Mouse (Mus musculus): ENCODE measurements around the gene Has1. TPM values are rescaled to one million over a fixed set of nuclear protein-coding genes. Genes with fewer than 3 reads are reported as not detected.

Gene Has1
- polyA plus RNA-seq, 1 experiment from 2014 or later = 1.4 TPM

- Histone ChIP-seq H3K4me1 (peaks cover 39% of the 10 kb centered on the region), H3K4me3 (replicated peaks) (peak overlapping the region; percentile 82), H3K27me3 (replicated peaks) (no peaks in the 10 kb centered on the region), H3K36me3 (no peaks in the 10 kb centered on the region; the same call in 1 of the 2 replicates), H3K9ac (replicated peaks) (peak overlapping the region; percentile 95), H3K27ac (replicated peaks) (peak overlapping the region; percentile 100), H3K9me3 (replicated peaks) (no peaks in the 10 kb centered on the region), H3K4me2 (peak overlapping the region; percentile 89)
- WGBS = 0% methylated on average over 13 of the region's 13 CpGs
- peak; percentile 20 for ATAC-seq (ENCODE audit: low FRiP score)
Measured at GRCm38 (mm10) chr17:17827658-17828190, 27.3 kb downstream of the Has1 start.

- Histone ChIP-seq H3K36me3 (no peaks in the 10 kb centered on the region; the same call in 1 of the 2 replicates), H3K4me2 (peak within 1 kb of the TSS; percentile 89), H3K27me3 (replicated peaks) (no peaks in the 10 kb centered on the region), H3K9ac (replicated peaks) (peak within 1 kb of the TSS; percentile 95), H3K4me3 (replicated peaks) (peak within 1 kb of the TSS; percentile 82), H3K27ac (replicated peaks) (peak within 1 kb of the TSS; percentile 100), H3K4me1 (peaks cover 32% of the 10 kb centered on the region), H3K9me3 (replicated peaks) (no peaks in the 10 kb centered on the region)
- WGBS = 0% methylated on average over 38 of the region's 42 CpGs
- ATAC-seq (ENCODE audit: low FRiP score) = peak; percentile 86
Measured at GRCm38 (mm10) chr17:17826751-17827657, 28.0 kb downstream of the Has1 start, which contains the start of gene Spaca6. Spaca6 (plus strand) TSS chr17:17827158.

GRCm38 (mm10) chr17:17825921-17826591 is 28.9 kb downstream of the Has1 start:
- peak; percentile 68 for ATAC-seq (ENCODE audit: low FRiP score)
- Histone ChIP-seq H3K36me3 (no peaks in the 10 kb centered on the region), H3K9me3 (replicated peaks) (no peaks in the 10 kb centered on the region), H3K4me1 (peaks cover 23% of the 10 kb centered on the region), H3K27ac (replicated peaks) (peak overlapping the region; percentile 100), H3K4me2 (peak overlapping the region; percentile 89), H3K9ac (replicated peaks) (peak overlapping the region; percentile 95), H3K27me3 (replicated peaks) (no peaks in the 10 kb centered on the region), H3K4me3 (replicated peaks) (peak overlapping the region; percentile 82)
- WGBS = under 1% methylated on average over 20 of the region's 22 CpGs

- Histone ChIP-seq H3K9ac (replicated peaks) (no peak overlapping the region), H3K36me3 (no peaks in the 10 kb centered on the region), H3K4me3 (replicated peaks) (no peak overlapping the region), H3K27me3 (replicated peaks) (no peaks in the 10 kb centered on the region), H3K9me3 (replicated peaks) (no peaks in the 10 kb centered on the region), H3K4me1 (peaks cover 5% of the 10 kb centered on the region), H3K27ac (replicated peaks) (no peak overlapping the region), H3K4me2 (no peak overlapping the region)
- WGBS = 89% methylated on average over 6 of the region's 6 CpGs
- ATAC-seq (ENCODE audit: low FRiP score) = no peak
Measured at GRCm38 (mm10) chr17:17823612-17824336, 31.2 kb downstream of the Has1 start.

- 51% methylated on average over 2 of the region's 2 CpGs for WGBS
- Histone ChIP-seq H3K4me3 (replicated peaks) (no peak overlapping the region), H3K4me1 (no peaks in the 10 kb centered on the region), H3K9me3 (replicated peaks) (no peaks in the 10 kb centered on the region), H3K36me3 (no peaks in the 10 kb centered on the region), H3K27me3 (replicated peaks) (no peaks in the 10 kb centered on the region), H3K9ac (replicated peaks) (no peak overlapping the region), H3K4me2 (no peak overlapping the region), H3K27ac (replicated peaks) (no peak overlapping the region)
- no peak for ATAC-seq (ENCODE audit: low FRiP score)
Measured at GRCm38 (mm10) chr17:17795527-17795926, 59.5 kb downstream of the Has1 start.

MicroRNAs encoded within 50 kb of the gene (microRNA counts, 519-probe panel; counts per million panel counts)
- 4,135 counts per million, percentile 95 among the panel's probes with 10 or more counts for microRNA mmu-let-7e
- 2,793 counts per million, percentile 66 among the panel's probes with 10 or more counts for microRNA mmu-miR-125a-3p
- microRNA mmu-miR-125a-5p = 4,522 counts per million, percentile 99 among the panel's probes with 10 or more counts
- 3,748 counts per million, percentile 89 among the panel's probes with 10 or more counts for microRNA mmu-miR-99b

Small RNA genes within 50 kb of the gene (microRNA-seq; reads per million reads assigned to microRNA genes)
- gene Gm25927 = not detected
- 4,478 reads per million, percentile 93 among the genes with 10 or more reads in this experiment for gene Mir125a
- gene Mir99b = 16,008 reads per million, percentile 98 among the genes with 10 or more reads in this experiment
- not detected for gene Mirlet7e

Other genes with a start within 250 kb of the Has1 start
- 8.7 and 9.0 TPM in 2 replicates for gene Lnpep, start 230.2 kb downstream of the Has1 start, polyA plus RNA-seq (2015; fragmentation: Nextera tagmentation; extraction: Ambion mirVana)
- not detected in 2 replicates for gene Vmn2r90, start 151.5 kb downstream of the Has1 start, polyA plus RNA-seq (2015; fragmentation: Nextera tagmentation; extraction: Ambion mirVana)
- 21.8 and 29.6 TPM in 2 replicates for gene Spaca6, start 28.0 kb downstream of the Has1 start, polyA plus RNA-seq (2015; fragmentation: Nextera tagmentation; extraction: Ambion mirVana)
- gene Fpr1, start 28.7 kb upstream of the Has1 start, polyA plus RNA-seq (2015; fragmentation: Nextera tagmentation; extraction: Ambion mirVana) = 0.15 and 0.23 TPM in 2 replicates
- 0.44 TPM in 1 of 2 replicates, not detected in the other for gene Fpr2, start 32.6 kb upstream of the Has1 start, polyA plus RNA-seq (2015; fragmentation: Nextera tagmentation; extraction: Ambion mirVana)
- not detected in 2 replicates for gene Fpr3, start 32.6 kb upstream of the Has1 start, polyA plus RNA-seq (2015; fragmentation: Nextera tagmentation; extraction: Ambion mirVana)
- gene Fpr-rs4, start 166.5 kb upstream of the Has1 start, polyA plus RNA-seq (2015; fragmentation: Nextera tagmentation; extraction: Ambion mirVana) = not detected in 2 replicates
- 0.03 TPM in 1 of 2 replicates, not detected in the other for gene Vmn2r124, start 194.2 kb upstream of the Has1 start, polyA plus RNA-seq (2015; fragmentation: Nextera tagmentation; extraction: Ambion mirVana)
- gene Vmn2r91, start 229.8 kb upstream of the Has1 start, polyA plus RNA-seq (2015; fragmentation: Nextera tagmentation; extraction: Ambion mirVana) = not detected in 2 replicates

All from neural tube, embryonic 15.5 days (tissue).